Comparison of ENCODE assay signal across 9 mouse cellular contexts in genomic region chr13:34864420-34865169, GRCm38 (mm10). TPM values are rescaled to one million over a fixed set of nuclear protein-coding genes. Genes with fewer than 3 reads are reported as not detected.
DNase-seq lines count a peak whose midpoint lies in the region; ATAC-seq and TF ChIP-seq lines count a peak whose summit lies in the region.
"Had no signal": no experiment of that assay in that cellular context is flagged by ENCODE, and none has a peak within 500 bp of the region (broad histone marks: within the 10 kb centered on the region; RNA-seq: fewer than 3 reads in every experiment).

No protein-coding gene starts in this region.

- no peak overlapping the region for H3K4me3 ChIP-seq in C2C12 (ENCODE audit: insufficient read depth, poor library complexity, severe bottlenecking)
- no peak overlapping the region for H3K4me3 ChIP-seq in forebrain, embryonic 13.5 days
- no peak overlapping the region for H3K4me3 ChIP-seq in limb, embryonic 15.5 days
- H3K4me3 ChIP-seq in neural tube, embryonic 12.5 days: no peak overlapping the region

- H3K4me2 ChIP-seq in forebrain, embryonic 13.5 days: no peak overlapping the region
- no peak overlapping the region for H3K4me2 ChIP-seq in limb, embryonic 15.5 days
- H3K4me2 ChIP-seq in neural tube, embryonic 12.5 days (replicated peaks): no peak overlapping the region

- H3ac ChIP-seq in C2C12 (ENCODE audit: control insufficient read depth, insufficient read length, low read depth): no peak overlapping the region

- no peaks in the 10 kb centered on the region for H3K79me2 ChIP-seq in C2C12 (ENCODE audit: control insufficient read depth, insufficient read depth)

- H3K36me3 ChIP-seq in C2C12 (ENCODE audit: control insufficient read depth, insufficient read depth): no peaks in the 10 kb centered on the region
- H3K36me3 ChIP-seq in forebrain, embryonic 13.5 days (ENCODE audit: poor library complexity, severe bottlenecking): no peaks in the 10 kb centered on the region
- H3K36me3 ChIP-seq in limb, embryonic 15.5 days: no peaks in the 10 kb centered on the region
- H3K36me3 ChIP-seq in neural tube, embryonic 12.5 days: no peaks in the 10 kb centered on the region

- peak; percentile 89 for ATAC-seq in forebrain, embryonic 13.5 days
- peak; percentile 48; the same call in 1 of the 2 replicates for ATAC-seq in limb, embryonic 15.5 days (ENCODE audit: insufficient number of reproducible peaks, low FRiP score, low TSS enrichment, low read depth)
- peak; percentile 48; the same call in 1 of the 2 replicates for ATAC-seq in neural tube, embryonic 12.5 days (ENCODE audit: low FRiP score, low read depth)

- no peaks in the 10 kb centered on the region for H3K79me3 ChIP-seq in C2C12 (ENCODE audit: low read depth)

- H3K27me3 ChIP-seq in C2C12 (ENCODE audit: control insufficient read depth, insufficient read depth, insufficient read length): no peaks in the 10 kb centered on the region
- no peaks in the 10 kb centered on the region for H3K27me3 ChIP-seq in forebrain, embryonic 13.5 days
- no peaks in the 10 kb centered on the region for H3K27me3 ChIP-seq in limb, embryonic 15.5 days
- H3K27me3 ChIP-seq in neural tube, embryonic 12.5 days (replicated peaks): no peaks in the 10 kb centered on the region

- no peaks in the 10 kb centered on the region for H3K4me1 ChIP-seq in forebrain, embryonic 13.5 days
- no peaks in the 10 kb centered on the region for H3K4me1 ChIP-seq in limb, embryonic 15.5 days
- H3K4me1 ChIP-seq in neural tube, embryonic 12.5 days: no peaks in the 10 kb centered on the region

- DNase-seq in 416B (ENCODE audit: low read depth): peak; percentile 82
- DNase-seq in c-Kit-positive CD71-positive TER-119-positive erythroid progenitor cells, embryonic 14.5 days (ENCODE audit: low spot score): peak; percentile 70
- DNase-seq in kidney, adult 8-10 months: peak; percentile 13 to 46
- no peak for DNase-seq in spleen, adult 12 weeks (ENCODE audit: low spot score)

- H3K27ac ChIP-seq in forebrain, embryonic 13.5 days: no peak overlapping the region
- H3K27ac ChIP-seq in limb, embryonic 15.5 days: no peak overlapping the region
- H3K27ac ChIP-seq in neural tube, embryonic 12.5 days: no peak overlapping the region

- 40% methylated on average over 7 of the region's 7 CpGs for WGBS in forebrain, embryonic 13.5 days
- 38% methylated on average over 7 of the region's 7 CpGs for WGBS in limb, embryonic 15.5 days
- 41% methylated on average over 7 of the region's 7 CpGs for WGBS in neural tube, embryonic 12.5 days

- TF ChIP-seq CTCF in C2C12 (IDR thresholded peaks at IDR 0.05; ENCODE audit: control insufficient read depth, insufficient read depth, insufficient read length): peak; percentile 58

- H3K9ac ChIP-seq in forebrain, embryonic 13.5 days: no peak overlapping the region
- no peak overlapping the region for H3K9ac ChIP-seq in limb, embryonic 15.5 days
- no peak overlapping the region for H3K9ac ChIP-seq in neural tube, embryonic 12.5 days

- H3K9me3 ChIP-seq in forebrain, embryonic 13.5 days (replicated peaks): no peaks in the 10 kb centered on the region
- no peaks in the 10 kb centered on the region for H3K9me3 ChIP-seq in limb, embryonic 15.5 days
- H3K9me3 ChIP-seq in neural tube, embryonic 12.5 days: no peaks in the 10 kb centered on the region

TF ChIP-seq in C2C12, 6 proteins besides CTCF, POLR2A, EP300 and RAD21:
- no peak for TF ChIP-seq MYOD1 (IDR thresholded peaks at IDR 0.05; ENCODE audit: control insufficient read depth, insufficient read length, low read depth)
- no peak for TF ChIP-seq MAX (IDR thresholded peaks at IDR 0.05)
- no peak for TF ChIP-seq FOSL1 (IDR thresholded peaks at IDR 0.05; ENCODE audit: insufficient read depth, low read length, poor library complexity, severe bottlenecking)
- TF ChIP-seq CEBPB (IDR thresholded peaks at IDR 0.05; ENCODE audit: low read depth): no peak
- no peak for TF ChIP-seq USF1 (IDR thresholded peaks at IDR 0.05; ENCODE audit: low read depth)
- no peak for TF ChIP-seq MYOG (IDR thresholded peaks at IDR 0.05; ENCODE audit: control insufficient read depth, extremely low read depth, insufficient read length)

RNA-seq across cellular contexts. Expression of gene Prpf4b, which starts 10.5 kb away (rescaled TPM):
- 8.5 TPM for polyA plus RNA-seq in C2C12 (2012; fragmentation: generic; extraction: Trizol)
- 83.6 and 89.6 TPM in 2 replicates for polyA plus RNA-seq in forebrain, embryonic 13.5 days (2015; fragmentation: Nextera tagmentation; extraction: Ambion mirVana)
- polyA plus RNA-seq in limb, embryonic 15.5 days (2015; fragmentation: Nextera tagmentation; extraction: Ambion mirVana): 68.7 and 73.2 TPM in 2 replicates
- 81.2 and 88.8 TPM in 2 replicates for polyA plus RNA-seq in neural tube, embryonic 12.5 days (2016; fragmentation: Nextera tagmentation; extraction: Ambion mirVana)

RNA-seq across cellular contexts. Expression of gene Fam217a, which starts 59.5 kb away (rescaled TPM):
- polyA plus RNA-seq in C2C12 (2012; fragmentation: generic; extraction: Trizol): not detected
- polyA plus RNA-seq in forebrain, embryonic 13.5 days (2015; fragmentation: Nextera tagmentation; extraction: Ambion mirVana): 0.48 and 0.52 TPM in 2 replicates
- polyA plus RNA-seq in limb, embryonic 15.5 days (2015; fragmentation: Nextera tagmentation; extraction: Ambion mirVana): 0.40 and 0.77 TPM in 2 replicates
- 0.40 and 0.84 TPM in 2 replicates for polyA plus RNA-seq in neural tube, embryonic 12.5 days (2016; fragmentation: Nextera tagmentation; extraction: Ambion mirVana)

RNA-seq across cellular contexts. Expression of gene 4933417A18Rik, which starts 59.6 kb away (rescaled TPM):
- not detected for polyA plus RNA-seq in C2C12 (2012; fragmentation: generic; extraction: Trizol)
- polyA plus RNA-seq in forebrain, embryonic 13.5 days (2015; fragmentation: Nextera tagmentation; extraction: Ambion mirVana): not detected in 2 replicates
- not detected in 2 replicates for polyA plus RNA-seq in limb, embryonic 15.5 days (2015; fragmentation: Nextera tagmentation; extraction: Ambion mirVana)
- polyA plus RNA-seq in neural tube, embryonic 12.5 days (2016; fragmentation: Nextera tagmentation; extraction: Ambion mirVana): not detected in 2 replicates
- polyA plus RNA-seq: heart, embryonic 14.5 days had no signal
